25 mouse cellular contexts compared by ENCODE assay signal in genomic region chr5:119062478-119062877, GRCm38 (mm10).
"Had no signal": no experiment of that assay in that cellular context is flagged by ENCODE, and none has a peak within 500 bp of the region (broad histone marks: within the 10 kb centered on the region; RNA-seq: fewer than 3 reads in every experiment).

No protein-coding gene starts in this region.

- H3K4me3 ChIP-seq: embryonic facial prominence, embryonic 10.5 days; embryonic facial prominence, embryonic 12.5 days; embryonic facial prominence, embryonic 13.5 days; embryonic facial prominence, embryonic 15.5 days; erythroblast, embryonic 14.5 days; forebrain, embryonic 10.5 days; forebrain, embryonic 12.5 days; forebrain, embryonic 13.5 days; gastrocnemius, adult 2 months; heart, adult 2 months; heart, embryonic 10.5 days had no signal

- H3K27ac ChIP-seq: embryonic facial prominence, embryonic 10.5 days; embryonic facial prominence, embryonic 12.5 days; embryonic facial prominence, embryonic 13.5 days; embryonic facial prominence, embryonic 15.5 days; forebrain, embryonic 10.5 days; forebrain, embryonic 12.5 days; forebrain, embryonic 13.5 days; gastrocnemius, adult 2 months; heart, adult 2 months; heart, embryonic 10.5 days had no signal

- ATAC-seq: forebrain, embryonic 13.5 days; forebrain, embryonic 16.5 days; forebrain, postnatal 0 days had no signal

- H3K9me3 ChIP-seq: embryonic facial prominence, embryonic 10.5 days; embryonic facial prominence, embryonic 12.5 days; embryonic facial prominence, embryonic 13.5 days; embryonic facial prominence, embryonic 15.5 days; forebrain, embryonic 10.5 days; forebrain, embryonic 12.5 days; forebrain, embryonic 13.5 days; heart, embryonic 10.5 days had no signal

- H3K4me1 ChIP-seq: forebrain, embryonic 13.5 days had no signal

- DNase-seq: cerebellum, adult 8-10 months; cerebellum, adult 9-10 months; cerebellum, adult 9-11 months; cerebellum, postnatal 14 days; cerebellum, postnatal 25 days; cerebellum, postnatal 36 days; embryo, embryonic 11 days; forebrain, postnatal 0 days; gastrocnemius, adult 2 months; gastrocnemius, postnatal 10 days; gastrocnemius, postnatal 14 days; gastrocnemius, postnatal 25 days; gastrocnemius, postnatal 36 days; heart, adult 18-20 months; heart, adult 2 months had no signal

- H3K4me2 ChIP-seq: embryonic facial prominence, embryonic 12.5 days; embryonic facial prominence, embryonic 13.5 days; embryonic facial prominence, embryonic 15.5 days; forebrain, embryonic 12.5 days; forebrain, embryonic 13.5 days had no signal

- H3K36me3 ChIP-seq: embryonic facial prominence, embryonic 10.5 days; embryonic facial prominence, embryonic 12.5 days; embryonic facial prominence, embryonic 13.5 days; embryonic facial prominence, embryonic 15.5 days; forebrain, embryonic 10.5 days; forebrain, embryonic 12.5 days; heart, embryonic 10.5 days had no signal

- H3K9ac ChIP-seq: embryonic facial prominence, embryonic 12.5 days; embryonic facial prominence, embryonic 13.5 days; embryonic facial prominence, embryonic 15.5 days; forebrain, embryonic 12.5 days; forebrain, embryonic 13.5 days; forebrain, postnatal 0 days had no signal

- H3K27me3 ChIP-seq: embryonic facial prominence, embryonic 12.5 days; embryonic facial prominence, embryonic 15.5 days; forebrain, embryonic 13.5 days had no signal
